Mouse (Mus musculus): ENCODE measurements around the gene Palm2. TPM values are rescaled to one million over a fixed set of nuclear protein-coding genes. Genes with fewer than 3 reads are reported as not detected.

Gene Palm2
- polyA plus RNA-seq, 1 experiment: 0.27 TPM

DNA sequence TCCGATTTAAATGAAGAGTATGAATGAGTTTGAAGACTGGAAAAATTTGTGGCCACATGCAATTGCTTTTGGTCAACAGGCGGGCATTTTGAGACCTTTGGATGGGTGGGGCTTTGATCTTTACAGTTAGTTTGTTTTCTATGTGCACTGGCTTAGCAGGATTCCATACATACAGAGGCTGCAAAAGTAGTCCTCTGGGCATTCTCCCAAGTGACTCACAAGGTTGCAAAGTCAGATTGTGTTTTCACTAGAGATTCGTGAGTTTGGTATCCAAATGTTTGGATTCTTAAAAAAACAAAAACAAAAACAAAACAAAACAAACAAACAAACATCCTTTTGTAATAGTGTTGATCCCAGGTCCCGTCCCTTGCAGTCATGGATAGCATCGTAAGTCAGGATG, 141.6 kb downstream of the Palm2 start:
- Histone ChIP-seq H3K4me1 (ENCODE audit: control insufficient read depth, insufficient read depth, low read length) (no peaks in the 10 kb centered on the region), H3K4me3 (replicated peaks; ENCODE audit: extremely low read depth, low read depth, low read length) (no peak overlapping the region)
- DNase-seq: no peak
- 72% methylated on average over 5 of the region's 5 CpGs for WGBS
- TF ChIP-seq POLR2A (IDR thresholded peaks at IDR 0.05; ENCODE audit: borderline replicate concordance, extremely low read depth, low read depth, low read length): no peak
- no peak for TF ChIP-seq CTCF (IDR thresholded peaks at IDR 0.05; ENCODE audit: insufficient read depth, low read length)

GRCm38 (mm10) chr4:57576095-57576494, 142.0 kb downstream of the Palm2 start:
- no peak for TF ChIP-seq CTCF (IDR thresholded peaks at IDR 0.05; ENCODE audit: insufficient read depth, low read length)
- no peak for TF ChIP-seq POLR2A (IDR thresholded peaks at IDR 0.05; ENCODE audit: borderline replicate concordance, extremely low read depth, low read depth, low read length)
- 75% methylated on average over 11 of the region's 11 CpGs for WGBS
- Histone ChIP-seq H3K4me1 (ENCODE audit: control insufficient read depth, insufficient read depth, low read length) (no peaks in the 10 kb centered on the region), H3K4me3 (replicated peaks; ENCODE audit: extremely low read depth, low read depth, low read length) (no peak overlapping the region)
- no peak for DNase-seq

- no peak for DNase-seq
- no peaks in the 10 kb centered on the region for H3K4me1 ChIP-seq (ENCODE audit: control insufficient read depth, insufficient read depth, low read length)
- WGBS: 66% methylated on average over 10 of the region's 10 CpGs
- TF ChIP-seq CTCF (IDR thresholded peaks at IDR 0.05; ENCODE audit: insufficient read depth, low read length): no peak
- TF ChIP-seq POLR2A (IDR thresholded peaks at IDR 0.05; ENCODE audit: borderline replicate concordance, extremely low read depth, low read depth, low read length): no peak
- H3K4me3 ChIP-seq (replicated peaks; ENCODE audit: extremely low read depth, low read depth, low read length): no peak overlapping the region
These were observed 145.6 kb downstream of the Palm2 start for GRCm38 (mm10) chr4:57579683-57580082.

DNA sequence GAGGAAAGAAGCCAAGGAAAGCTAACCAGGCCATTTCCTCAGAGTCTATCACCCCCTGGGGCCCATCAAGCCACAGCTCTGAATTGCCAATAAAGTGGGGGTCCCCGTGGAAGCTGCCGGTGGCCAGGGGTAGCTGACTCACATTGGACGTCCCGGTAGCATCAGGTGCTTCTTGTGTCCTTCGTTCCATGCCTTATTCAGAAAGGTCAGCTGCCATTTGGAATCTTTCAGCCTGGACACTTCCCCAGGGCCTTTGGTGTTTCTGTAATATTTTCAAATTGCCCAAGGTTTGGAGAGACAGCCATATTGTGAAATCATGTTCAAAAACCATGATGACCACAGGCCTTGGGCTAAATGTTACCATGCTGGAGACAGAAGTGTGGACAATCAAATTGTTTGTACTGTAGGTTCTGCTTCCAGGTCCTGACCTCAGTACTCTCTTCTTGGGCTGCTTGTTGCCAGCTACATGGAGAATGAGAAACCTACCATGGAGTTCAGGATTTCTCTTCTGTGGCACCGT, 151.3 kb downstream of the Palm2 start:
- TF ChIP-seq POLR2A (IDR thresholded peaks at IDR 0.05; ENCODE audit: borderline replicate concordance, extremely low read depth, low read depth, low read length) (no peak), CTCF (IDR thresholded peaks at IDR 0.05; ENCODE audit: insufficient read depth, low read length) (no peak)
- Histone ChIP-seq H3K4me3 (replicated peaks; ENCODE audit: extremely low read depth, low read depth, low read length) (no peak overlapping the region), H3K4me1 (ENCODE audit: control insufficient read depth, insufficient read depth, low read length) (no peaks in the 10 kb centered on the region; the same call in 1 of the 2 replicates)
- WGBS: 73% methylated on average over 6 of the region's 6 CpGs
- DNase-seq: no peak

GRCm38 (mm10) chr4:57586933-57587658, 153.0 kb downstream of the Palm2 start:
- WGBS: 31% methylated on average over 7 of the region's 7 CpGs
- Histone ChIP-seq H3K4me3 (replicated peaks; ENCODE audit: extremely low read depth, low read depth, low read length) (no peak overlapping the region), H3K4me1 (ENCODE audit: control insufficient read depth, insufficient read depth, low read length) (no peaks in the 10 kb centered on the region; the same call in 1 of the 2 replicates)
- no peak for DNase-seq
- TF ChIP-seq CTCF (IDR thresholded peaks at IDR 0.05; ENCODE audit: insufficient read depth, low read length) (no peak), POLR2A (IDR thresholded peaks at IDR 0.05; ENCODE audit: borderline replicate concordance, extremely low read depth, low read depth, low read length) (no peak)

DNA sequence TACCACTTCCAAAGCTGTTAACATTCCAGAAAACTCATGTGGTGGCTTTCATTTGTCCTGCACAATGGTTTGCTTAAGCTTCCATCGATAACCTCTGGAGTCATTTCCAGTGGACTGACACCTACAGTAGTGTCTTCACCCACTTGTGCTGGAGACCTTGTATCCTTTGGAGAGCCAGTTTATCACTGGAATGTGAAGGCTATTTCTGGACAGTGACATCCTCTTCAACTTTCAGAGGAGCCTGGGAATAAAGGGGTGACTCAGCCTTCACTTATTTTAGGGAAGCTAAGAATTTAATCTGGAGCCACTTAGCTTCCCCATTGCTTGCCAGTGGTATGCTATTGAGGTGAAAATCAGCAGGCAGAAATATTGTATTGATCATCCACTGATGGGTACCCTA, 154.3 kb downstream of the Palm2 start:
- 81% methylated on average over 1 of the region's 1 CpGs for WGBS
- no peak for DNase-seq
- Histone ChIP-seq H3K4me1 (ENCODE audit: control insufficient read depth, insufficient read depth, low read length) (no peaks in the 10 kb centered on the region; the same call in 1 of the 2 replicates), H3K4me3 (replicated peaks; ENCODE audit: extremely low read depth, low read depth, low read length) (no peak overlapping the region)
- no peak for TF ChIP-seq POLR2A (IDR thresholded peaks at IDR 0.05; ENCODE audit: borderline replicate concordance, extremely low read depth, low read depth, low read length)
- TF ChIP-seq CTCF (IDR thresholded peaks at IDR 0.05; ENCODE audit: insufficient read depth, low read length): no peak

DNA sequence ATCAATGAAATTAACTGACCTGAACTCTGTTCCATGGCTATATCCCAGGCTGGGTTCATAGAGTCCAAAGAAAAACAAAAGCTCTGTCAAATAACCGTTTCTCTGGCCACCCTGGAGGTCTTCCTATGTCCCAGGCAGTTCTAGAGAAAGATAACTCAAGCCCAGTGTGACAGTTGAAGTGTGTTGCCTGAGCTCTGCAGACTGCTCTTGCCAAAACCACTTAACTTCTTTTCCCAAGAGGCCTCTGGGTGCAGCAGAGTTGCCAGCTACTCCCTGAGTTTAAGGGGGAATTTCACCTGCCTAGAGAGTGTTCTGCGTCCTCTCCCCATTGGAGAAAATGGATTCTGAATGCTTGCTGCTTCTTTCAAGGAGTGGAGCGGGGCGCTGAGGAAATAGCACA, 158.7 kb downstream of the Palm2 start:
- Histone ChIP-seq H3K4me3 (replicated peaks; ENCODE audit: extremely low read depth, low read depth, low read length) (no peak overlapping the region), H3K4me1 (ENCODE audit: control insufficient read depth, insufficient read depth, low read length) (no peaks in the 10 kb centered on the region; the same call in 1 of the 2 replicates)
- 73% methylated on average over 4 of the region's 4 CpGs for WGBS
- TF ChIP-seq CTCF (IDR thresholded peaks at IDR 0.05; ENCODE audit: insufficient read depth, low read length) (no peak), POLR2A (IDR thresholded peaks at IDR 0.05; ENCODE audit: borderline replicate concordance, extremely low read depth, low read depth, low read length) (no peak)
- DNase-seq: no peak

- WGBS: 87% methylated on average over 6 of the region's 6 CpGs
- no peak overlapping the region for H3K4me3 ChIP-seq (replicated peaks; ENCODE audit: extremely low read depth, low read depth, low read length)
- DNase-seq: no peak
- no peak for TF ChIP-seq POLR2A (IDR thresholded peaks at IDR 0.05; ENCODE audit: borderline replicate concordance, extremely low read depth, low read depth, low read length)
- no peak for TF ChIP-seq CTCF (IDR thresholded peaks at IDR 0.05; ENCODE audit: insufficient read depth, low read length)
- H3K4me1 ChIP-seq (ENCODE audit: control insufficient read depth, insufficient read depth, low read length): no peaks in the 10 kb centered on the region
These were observed 165.9 kb downstream of the Palm2 start for GRCm38 (mm10) chr4:57599946-57600345.

DNA sequence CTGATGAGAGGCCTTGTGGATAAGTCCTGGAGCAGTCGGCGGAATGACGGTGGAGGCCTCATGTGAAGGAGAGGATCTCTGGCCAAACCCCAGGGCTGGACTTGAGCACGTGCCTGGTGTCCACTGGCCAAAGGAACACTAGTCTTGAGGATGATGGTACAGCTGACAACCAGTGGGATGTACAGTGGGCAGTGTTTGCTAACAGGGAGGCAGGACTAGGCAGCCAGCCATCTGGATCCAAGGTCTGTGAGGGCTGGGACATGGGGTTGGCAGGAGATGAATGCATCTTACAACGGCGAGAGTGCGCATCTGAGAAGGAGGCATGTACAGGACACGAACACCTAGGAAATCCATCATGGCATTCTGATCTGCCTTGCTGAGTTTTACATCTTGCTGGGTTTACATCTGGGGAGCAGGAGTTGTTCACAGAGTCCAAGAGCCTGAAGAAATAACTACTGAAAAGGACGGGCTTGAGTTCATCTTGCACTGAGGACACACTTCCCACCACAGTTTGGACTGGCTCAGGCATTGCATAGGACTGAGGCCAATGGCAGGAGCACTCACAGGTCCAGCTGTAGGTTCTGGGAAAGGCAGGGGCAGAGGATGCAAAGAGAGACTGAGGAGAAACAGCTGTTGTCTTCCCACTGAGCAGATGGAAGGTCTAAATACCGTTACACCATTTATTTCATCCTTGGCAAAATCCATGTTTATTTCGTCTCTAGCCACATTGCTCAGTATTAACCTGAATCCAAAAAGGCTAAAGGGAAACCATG, 166.8 kb downstream of the Palm2 start:
- no peak overlapping the region for H3K4me3 ChIP-seq (replicated peaks; ENCODE audit: extremely low read depth, low read depth, low read length)
- 71% methylated on average over 11 of the region's 11 CpGs for WGBS
- DNase-seq: no peak
- H3K4me1 ChIP-seq (ENCODE audit: control insufficient read depth, insufficient read depth, low read length): no peaks in the 10 kb centered on the region
- TF ChIP-seq CTCF (IDR thresholded peaks at IDR 0.05; ENCODE audit: insufficient read depth, low read length) (no peak), POLR2A (IDR thresholded peaks at IDR 0.05; ENCODE audit: borderline replicate concordance, extremely low read depth, low read depth, low read length) (no peak)
